Mouse (Mus musculus): ENCODE measurements around the gene Irgm2.

DNA sequence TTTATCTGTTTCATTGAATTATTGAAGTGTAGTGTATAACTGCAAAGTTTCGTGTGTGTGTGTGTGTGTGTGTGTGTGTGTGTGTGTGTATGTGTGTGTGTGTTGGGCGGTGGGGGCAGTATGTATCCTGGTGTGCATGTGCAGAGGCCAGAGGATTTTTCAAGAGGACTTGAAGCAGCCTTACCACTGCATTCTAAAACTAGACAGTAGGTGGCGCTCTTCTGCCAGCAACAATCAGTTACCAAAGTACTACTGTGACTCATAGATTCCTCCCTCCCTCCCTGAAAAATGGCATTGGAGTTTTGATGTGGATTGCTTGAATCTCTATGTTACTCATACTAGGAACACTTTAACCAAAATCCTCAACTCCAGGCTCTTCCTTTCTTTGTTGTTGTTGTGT lies 19.9 kb upstream of the Irgm2 start:
- TF ChIP-seq HCFC1 (IDR thresholded peaks at IDR 0.05; ENCODE audit: borderline replicate concordance, insufficient read depth, low read length) (no peak), CHD2 (IDR thresholded peaks at IDR 0.05; ENCODE audit: low read depth, low read length) (no peak), ZNF384 (IDR thresholded peaks at IDR 0.05; ENCODE audit: low read depth, low read length) (no peak), ZC3H11A (IDR thresholded peaks at IDR 0.05; ENCODE audit: borderline replicate concordance, low read depth, low read length) (no peak)
